ENCODE assay signal across 18 mouse cellular contexts in genomic region chr2:93805523-93805922, GRCm38 (mm10).
"Had no signal": no experiment of that assay in that cellular context is flagged by ENCODE, and none has a peak within 500 bp of the region (broad histone marks: within the 10 kb centered on the region; RNA-seq: fewer than 3 reads in every experiment).

No protein-coding gene starts in this region.

- H3K27ac ChIP-seq: liver, embryonic 14.5 days; midbrain, embryonic 10.5 days; midbrain, embryonic 12.5 days; neural tube, embryonic 13.5 days; neural tube, embryonic 15.5 days had no signal

- H3K4me3 ChIP-seq: midbrain, embryonic 10.5 days; midbrain, embryonic 12.5 days; myocyte; neural tube, embryonic 13.5 days; neural tube, embryonic 15.5 days had no signal

- DNase-seq: lung, adult 18-20 months; lung, postnatal 14 days; lung, postnatal 4 days; midbrain, embryonic 14.5 days; retina, postnatal 1 day; right cerebral cortex, adult 18-20 months; right cerebral cortex, postnatal 25 days; right cerebral cortex, postnatal 4 days; spleen, adult 18-20 months; thymus, adult 18-20 months; thymus, postnatal 14 days; thymus, postnatal 36 days had no signal
